Mouse (Mus musculus) bone marrow macrophage, adult 2 months (primary cell): ENCODE data around the gene Scn10a. TPM values are rescaled to one million over a fixed set of nuclear protein-coding genes. Genes with fewer than 3 reads are reported as not detected.

Experiments used
- H3K27ac ChIP-seq: 2 replicates; pipeline ENCODE4 v1.5.1; 2012; ENCODE audit warnings: low read depth, low read length; ENCODE audit not compliant: insufficient read depth
- H3K4me1 ChIP-seq: 2 replicates; pipeline ENCODE4 v1.6.1; 2012; ENCODE audit warnings: low read length; ENCODE audit not compliant: control insufficient read depth, insufficient read depth
- H3K4me3 ChIP-seq: 2 replicates; pipeline ENCODE4 v1.5.1; 2012; ENCODE audit warnings: mild to moderate bottlenecking, low read length, moderate library complexity; ENCODE audit not compliant: insufficient read depth
- CTCF ChIP-seq: IDR thresholded peaks from 2 replicates; pipeline ENCODE4 v1.5.1; 2012; ENCODE audit warnings: low read depth, mild to moderate bottlenecking, low read length, moderate library complexity
- POLR2A ChIP-seq: IDR thresholded peaks from 2 replicates; pipeline ENCODE4 v1.6.1; 2012; ENCODE audit warnings: mild to moderate bottlenecking, low read depth, low read length, borderline replicate concordance
- polyA plus RNA-seq: library from polyadenylated mRNA; stranded (reverse); fragments of >200 nt; gene quantifications from 2 replicates; pipeline ENCODE4 v1.2.4, GENCODE M21; 2012; ENCODE audit not compliant: missing spikeins, insufficient read depth, insufficient read length

Gene Scn10a
- polyA plus RNA-seq, 1 experiment, result not detected

GRCm38 (mm10) chr9:119646942-119647547 is 72.1 kb downstream of the Scn10a start:
- no peaks in the 10 kb centered on the region for H3K4me1 ChIP-seq
- TF ChIP-seq POLR2A (no peak), CTCF (peak; percentile 87)
- H3K27ac ChIP-seq, result no peak overlapping the region
- no peak overlapping the region for H3K4me3 ChIP-seq

GRCm38 (mm10) chr9:119641985-119642384 is 77.1 kb downstream of the Scn10a start:
- H3K4me3 ChIP-seq, result no peak overlapping the region
- no peak for TF ChIP-seq CTCF
- TF ChIP-seq POLR2A, result no peak

GRCm38 (mm10) chr9:119634216-119634843 is 84.8 kb downstream of the Scn10a start:
- TF ChIP-seq POLR2A (no peak), CTCF (no peak)
- Histone ChIP-seq H3K4me1 (no peaks in the 10 kb centered on the region), H3K4me3 (no peak overlapping the region), H3K27ac (no peak overlapping the region)

More at GRCm38 (mm10) chr9:119641985-119642384, 77.1 kb downstream of the Scn10a start:
- no peaks in the 10 kb centered on the region for H3K4me1 ChIP-seq
- no peak overlapping the region for H3K27ac ChIP-seq

- TF ChIP-seq CTCF, result no peak
- Histone ChIP-seq H3K27ac (no peak overlapping the region), H3K4me1 (no peaks in the 10 kb centered on the region), H3K4me3 (no peak overlapping the region)
Observed at GRCm38 (mm10) chr9:119633475-119633874, 85.6 kb downstream of the Scn10a start.

- no peak overlapping the region for H3K4me3 ChIP-seq
- H3K4me1 ChIP-seq, result no peaks in the 10 kb centered on the region
- no peak for TF ChIP-seq POLR2A
- H3K27ac ChIP-seq, result no peak overlapping the region
Observed at GRCm38 (mm10) chr9:119632801-119633200, 86.3 kb downstream of the Scn10a start.

GRCm38 (mm10) chr9:119631899-119632533 is 87.1 kb downstream of the Scn10a start:
- Histone ChIP-seq H3K4me3 (no peak overlapping the region), H3K4me1 (no peaks in the 10 kb centered on the region), H3K27ac (no peak overlapping the region)
- TF ChIP-seq POLR2A, result no peak
- TF ChIP-seq CTCF, result no peak

- H3K4me3 ChIP-seq, result no peak overlapping the region
Observed at GRCm38 (mm10) chr9:119631393-119631898, 87.7 kb downstream of the Scn10a start.

GRCm38 (mm10) chr9:119628690-119629268 is 90.3 kb downstream of the Scn10a start:
- no peak for TF ChIP-seq POLR2A
- no peak for TF ChIP-seq CTCF
- Histone ChIP-seq H3K27ac (no peak overlapping the region), H3K4me1 (no peaks in the 10 kb centered on the region), H3K4me3 (no peak overlapping the region)

More at GRCm38 (mm10) chr9:119631393-119631898, 87.7 kb downstream of the Scn10a start:
- Histone ChIP-seq H3K4me1 (no peaks in the 10 kb centered on the region), H3K27ac (no peak overlapping the region)
- TF ChIP-seq POLR2A (no peak), CTCF (no peak)

- no peak overlapping the region for H3K4me3 ChIP-seq
- no peaks in the 10 kb centered on the region for H3K4me1 ChIP-seq
- no peak overlapping the region for H3K27ac ChIP-seq
- TF ChIP-seq CTCF, result no peak
- no peak for TF ChIP-seq POLR2A
Observed at GRCm38 (mm10) chr9:119627227-119627626, 91.9 kb downstream of the Scn10a start.

- Histone ChIP-seq H3K27ac (no peak overlapping the region), H3K4me3 (no peak overlapping the region), H3K4me1 (no peaks in the 10 kb centered on the region)
- no peak for TF ChIP-seq CTCF
- TF ChIP-seq POLR2A, result no peak
Observed at GRCm38 (mm10) chr9:119624151-119624550, 95.0 kb downstream of the Scn10a start.
